Mouse (Mus musculus) T-helper 2 cell (primary cell): ENCODE measurements at regions not wholly inside any gene's neighbourhood (a gene's known extent, or its start where the extent isn't known, plus 50 kb on each side); places are given as distances from the start of the nearest gene placed in this dataset.

Experiments used
- in situ Hi-C: fragments of 300-600 bp; cut with MboI, MseI; formaldehyde crosslinking; loops from one replicate; pipeline ENCODE4 v1.15.1; 2025; ENCODE audit warnings: high pct_unique_total_duplicates

DNA sequence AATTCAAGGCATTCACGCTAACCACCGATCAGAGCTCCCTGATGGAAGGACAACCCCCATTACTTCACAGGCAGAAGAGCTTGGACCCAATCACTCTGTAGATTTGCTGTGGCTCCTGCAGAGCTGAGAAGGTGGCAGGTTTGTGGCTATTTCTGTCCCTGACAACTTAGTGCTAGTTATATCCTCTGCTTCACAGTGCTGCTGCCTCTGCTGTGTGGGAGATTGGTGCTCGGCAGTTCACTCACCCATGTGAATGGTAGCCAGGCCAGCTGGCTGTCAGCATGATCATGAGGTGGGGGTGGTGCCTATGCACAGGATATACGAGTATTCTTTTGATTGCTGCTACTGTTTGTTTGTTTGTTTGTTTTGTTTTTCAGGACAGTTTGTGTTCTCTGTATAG is 113.9 kb downstream of the Gm10131 start:
- in situ Hi-C loops, result loop anchor here (25.0 kb wide), 1 partner anchor 1140 kb away; no protein-coding TSS in a partner anchor

DNA sequence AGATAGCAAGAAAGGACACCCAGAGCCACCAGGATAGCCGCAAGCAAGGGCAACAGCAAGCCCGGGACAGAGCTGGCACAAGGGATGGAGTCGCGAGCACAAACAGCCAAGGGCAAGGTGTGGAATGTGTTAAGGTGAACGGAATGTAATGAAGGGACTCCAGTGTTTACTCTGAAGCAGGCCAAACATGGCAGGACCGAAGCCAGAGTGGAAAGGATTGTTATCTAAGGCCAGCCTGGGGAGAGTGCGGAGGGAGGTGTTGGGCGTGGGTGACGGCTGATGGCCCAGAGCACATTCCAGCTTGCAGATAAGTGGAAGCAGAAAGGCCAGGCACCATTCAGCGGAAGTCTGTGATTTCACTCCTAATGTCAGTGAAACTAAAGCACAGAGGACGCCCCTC is 118.6 kb downstream of the Gm10131 start:
- in situ Hi-C loops, result loop anchor here (5.0 to 25.0 kb wide), 2 partner anchors 74 to 1144 kb away; no protein-coding TSS in a partner anchor

DNA sequence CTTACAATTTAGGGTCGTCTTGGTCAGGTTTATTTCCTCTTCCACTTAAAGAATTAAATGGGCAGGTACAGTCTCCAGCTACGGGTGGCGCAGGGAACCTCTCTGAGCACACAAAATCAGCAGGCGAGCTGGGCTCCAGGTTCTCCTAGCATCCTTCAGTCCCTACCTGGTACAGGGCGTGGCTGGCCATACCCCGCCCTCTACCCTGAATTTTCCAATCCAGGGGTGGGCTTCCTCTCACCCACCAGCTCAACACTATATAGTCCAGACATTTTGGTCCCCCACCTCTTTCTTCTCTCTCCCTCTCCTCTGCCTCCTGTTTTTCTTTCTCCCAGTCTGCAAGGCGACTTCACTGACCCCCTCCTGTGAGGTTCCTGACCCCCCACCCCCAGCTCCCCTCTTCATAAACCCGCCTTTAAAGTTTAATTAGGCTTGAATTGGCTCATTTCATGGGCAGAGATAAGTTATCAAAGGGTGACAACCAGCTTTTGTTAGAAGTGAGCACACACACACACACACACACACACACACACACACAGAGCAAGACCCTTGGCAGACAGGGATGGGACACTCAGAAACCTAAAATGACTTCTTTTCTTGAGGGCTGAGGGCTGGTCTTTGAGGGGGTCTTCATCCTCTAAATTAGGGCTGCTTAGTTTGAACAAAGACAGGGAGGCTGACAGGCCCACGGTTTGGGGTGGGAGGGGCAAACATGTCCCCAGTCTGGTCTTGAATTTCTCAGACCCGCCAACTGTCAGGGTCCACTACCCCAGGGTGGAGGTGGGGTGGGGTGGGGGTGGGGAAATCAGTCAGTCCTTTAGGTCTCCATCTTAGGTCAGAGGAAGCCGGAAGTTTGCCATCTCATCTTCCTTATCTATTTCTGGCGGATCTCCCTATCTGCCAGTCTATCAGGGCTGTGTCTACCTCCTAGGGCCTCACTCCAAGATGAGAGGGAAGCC is 119.3 kb downstream of the Gm10131 start:
- in situ Hi-C loops, result loop anchor here (5.0 to 25.0 kb wide), 2 partner anchors 75 to 1145 kb away; no protein-coding TSS in a partner anchor

DNA sequence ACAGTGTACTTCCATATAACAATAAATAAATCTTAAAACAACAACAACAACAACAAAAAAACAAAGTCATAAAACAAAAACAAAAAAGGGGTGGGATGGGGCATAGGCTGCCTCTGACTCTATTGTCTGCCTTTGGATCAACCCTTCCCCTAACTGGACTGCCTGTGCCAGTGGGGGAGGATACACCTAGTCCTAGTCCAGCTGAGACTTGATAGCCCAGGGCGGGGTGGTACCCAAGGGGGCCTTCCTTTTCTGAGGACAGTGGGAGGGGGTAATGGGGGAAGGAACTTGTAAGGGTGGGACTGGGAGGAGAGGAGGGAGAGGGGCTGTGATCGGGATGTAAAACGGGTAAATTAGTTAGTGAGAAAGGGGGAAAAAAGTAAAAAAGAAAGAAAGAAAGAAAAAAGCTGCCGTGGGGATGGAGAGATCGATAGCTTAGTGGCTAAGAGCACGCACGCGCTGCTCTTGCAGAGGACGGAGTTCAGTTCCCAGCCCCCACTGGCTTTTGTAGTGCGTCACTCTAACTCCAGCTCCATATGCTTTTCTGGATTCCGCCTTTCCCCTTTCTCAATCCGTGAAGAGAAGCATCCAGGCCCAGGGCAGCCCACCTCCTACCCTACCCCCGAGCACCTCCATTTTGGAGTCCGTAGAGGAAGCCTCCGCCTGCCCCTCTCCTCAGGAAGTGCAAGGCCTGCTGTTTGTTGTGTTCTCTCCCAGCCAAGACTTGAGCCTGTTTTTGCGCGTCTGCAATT is 120.2 kb downstream of the Gm10131 start:
- in situ Hi-C loops, result loop anchor here (5.0 to 25.0 kb wide), 2 partner anchors 76 to 1146 kb away; no protein-coding TSS in a partner anchor

DNA sequence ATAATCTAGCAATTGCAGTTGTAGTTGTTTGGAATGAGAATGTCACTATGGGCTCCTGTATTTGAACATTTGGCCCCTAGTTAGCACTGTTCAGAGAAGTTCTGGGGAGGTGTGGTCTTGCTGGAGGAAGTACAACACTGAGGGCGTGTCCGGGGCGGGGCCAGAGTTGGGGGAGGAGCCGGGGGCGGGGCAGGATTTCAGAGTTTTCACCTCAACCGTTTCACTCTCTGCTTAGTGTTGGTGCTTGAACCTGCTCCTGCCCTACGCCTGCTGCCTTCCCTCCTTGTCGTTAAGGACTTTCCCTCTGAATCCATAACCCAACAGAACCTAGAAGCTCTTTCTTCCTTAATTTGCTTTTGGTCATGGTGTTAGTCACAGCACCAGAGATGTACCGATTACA is 121.5 kb downstream of the Gm10131 start:
- in situ Hi-C loops, result loop anchor here (5.0 to 25.0 kb wide), 2 partner anchors 77 to 1147 kb away; no protein-coding TSS in a partner anchor

DNA sequence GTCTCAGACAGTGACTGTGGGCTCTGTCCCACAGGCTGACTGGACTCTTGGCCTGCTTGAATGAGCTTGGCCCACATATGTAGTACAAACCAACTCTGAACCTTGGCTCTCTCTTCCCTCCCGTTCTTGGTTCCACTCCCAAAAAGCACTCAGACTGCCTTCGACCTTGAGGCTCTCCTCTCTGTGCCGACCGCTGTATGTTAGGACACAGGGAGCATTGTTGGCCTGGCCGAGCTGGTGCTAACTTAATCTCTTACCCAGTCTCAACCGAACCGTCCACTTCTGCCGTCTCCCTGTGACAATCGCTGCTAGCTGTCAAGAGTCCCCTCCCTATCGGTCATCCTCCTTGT is 123.8 kb downstream of the Gm10131 start:
- in situ Hi-C loops, result loop anchor here (25.0 kb wide), 1 partner anchor 1150 kb away; no protein-coding TSS in a partner anchor

DNA sequence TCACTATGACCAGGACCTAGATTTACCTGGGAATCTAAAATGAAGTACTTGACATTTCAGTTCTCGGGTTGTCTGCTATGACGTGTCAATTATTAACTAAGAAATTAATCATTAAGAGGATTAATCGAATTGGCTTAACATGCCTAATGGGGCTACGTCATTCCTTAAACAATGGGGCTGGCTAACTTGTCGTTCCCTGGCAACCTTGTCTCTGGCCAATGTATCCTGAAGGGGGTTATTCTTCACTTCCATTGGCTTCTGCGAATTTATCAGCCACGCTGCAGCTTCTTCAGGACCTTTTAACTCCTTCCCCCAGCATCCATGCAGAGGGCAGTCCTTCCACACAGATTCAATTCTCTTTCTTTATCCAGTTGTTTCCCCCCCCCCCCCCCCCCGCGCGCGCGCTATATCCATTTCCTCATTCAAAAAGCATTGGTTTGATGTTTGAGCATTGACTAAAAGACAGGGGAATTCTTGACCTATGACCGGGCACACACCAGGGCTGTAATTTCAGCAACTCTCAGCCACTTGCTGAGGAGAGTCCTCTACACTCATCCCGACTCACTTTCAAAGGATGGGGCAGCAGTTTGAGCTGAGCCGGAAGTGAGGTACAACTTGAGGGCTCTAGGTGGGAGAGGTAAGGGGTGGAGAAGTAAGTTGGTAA is 124.3 kb downstream of the Gm10131 start:
- in situ Hi-C loops, result loop anchor here (25.0 kb wide), 1 partner anchor 1150 kb away; no protein-coding TSS in a partner anchor

DNA sequence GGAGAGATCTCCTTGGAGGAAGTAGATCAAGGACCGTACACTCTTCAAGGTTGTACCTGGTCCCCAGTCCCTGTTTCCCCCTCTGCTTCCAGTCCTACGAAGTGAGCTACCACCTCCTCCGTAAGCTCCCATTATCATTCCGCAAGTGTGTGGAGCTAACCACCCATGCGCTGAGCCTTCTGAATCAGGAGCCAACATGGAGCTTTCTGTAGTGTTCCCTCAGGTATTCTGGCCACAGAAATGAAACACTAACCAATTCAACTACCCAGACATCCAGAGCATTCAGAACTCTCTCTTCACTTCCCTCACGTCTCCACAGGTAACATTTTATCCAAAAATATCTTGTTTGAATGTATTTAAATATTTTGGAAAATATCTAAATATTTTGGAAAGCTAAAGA is 124.9 kb downstream of the Gm10131 start:
- in situ Hi-C loops, result loop anchor here (25.0 kb wide), 1 partner anchor 1151 kb away; no protein-coding TSS in a partner anchor

DNA sequence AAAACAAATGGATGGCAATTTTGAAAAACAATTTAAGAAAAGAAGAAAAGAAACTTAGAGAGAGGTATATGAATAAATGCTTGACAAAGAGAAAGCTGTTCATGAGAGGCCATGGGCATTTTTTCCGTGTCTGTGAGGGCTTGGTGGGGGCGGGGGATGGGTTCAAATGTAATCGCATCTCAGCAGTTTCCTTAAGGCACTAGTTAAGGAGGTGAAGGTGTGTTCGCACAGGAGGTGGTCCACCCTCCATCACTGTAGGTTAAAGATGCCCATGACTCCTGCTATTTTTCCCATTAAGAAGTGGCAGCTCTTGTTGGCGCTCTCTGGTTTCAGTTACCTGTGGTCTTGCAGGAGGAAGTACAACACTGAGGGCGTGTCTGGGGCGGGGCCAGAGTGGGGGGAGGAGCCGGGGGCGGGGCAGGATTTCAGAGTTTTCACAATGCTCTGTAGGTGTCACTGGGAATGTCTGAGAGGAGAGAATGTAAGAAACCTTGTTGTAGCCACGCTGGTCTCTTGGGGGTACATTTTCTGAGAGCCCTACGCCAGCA is 126.0 kb downstream of the Gm10131 start:
- in situ Hi-C loops, result loop anchor here (25.0 kb wide), 1 partner anchor 1152 kb away; no protein-coding TSS in a partner anchor

DNA sequence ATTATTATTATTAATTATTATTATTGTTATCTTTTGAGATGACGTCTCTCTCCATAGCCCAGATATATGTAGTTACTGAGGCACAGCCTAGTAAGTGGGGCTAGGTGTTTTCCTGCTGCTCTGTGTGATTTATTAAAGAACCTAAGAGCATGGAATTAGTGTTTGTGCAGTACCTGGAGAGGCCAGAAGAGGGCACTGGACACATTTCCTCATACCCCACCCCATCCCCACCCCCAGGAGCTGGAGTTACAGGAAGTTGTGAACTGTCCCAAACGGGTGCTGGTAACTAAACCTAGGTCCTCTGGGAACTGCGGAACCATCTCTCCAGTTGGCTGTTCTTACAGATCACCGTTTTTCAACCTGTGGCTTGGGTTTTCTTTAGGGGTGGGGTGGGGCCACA is 129.9 kb downstream of the Gm10131 start:
- in situ Hi-C loops, result loop anchor here (25.0 kb wide), 1 partner anchor 1156 kb away; no protein-coding TSS in a partner anchor

DNA sequence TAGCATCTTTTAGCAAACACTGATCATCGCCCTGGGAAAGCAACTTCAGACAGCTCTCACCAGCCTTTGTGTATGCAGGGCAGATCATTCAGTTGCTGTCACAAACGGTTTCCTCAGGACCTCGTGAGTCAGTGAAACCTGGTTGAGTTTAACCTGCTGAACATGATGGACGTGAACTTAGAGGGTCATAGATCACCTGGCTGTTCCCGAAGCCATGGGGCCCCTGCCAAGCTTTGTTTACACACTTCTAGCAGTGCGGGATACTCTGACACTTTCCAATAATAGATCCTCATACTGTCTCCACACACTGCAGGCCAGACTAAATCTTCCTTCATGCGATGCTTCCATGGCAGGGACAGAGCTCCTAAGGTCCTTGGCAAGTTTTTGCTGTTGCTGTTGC is 130.5 kb downstream of the Gm10131 start:
- in situ Hi-C loops, result loop anchor here (25.0 kb wide), 1 partner anchor 1156 kb away; no protein-coding TSS in a partner anchor
